Mouse (Mus musculus) limb, embryonic 13.5 days (tissue): ENCODE data around the gene Enox1. TPM values are rescaled to one million over a fixed set of nuclear protein-coding genes. Genes with fewer than 3 reads are reported as not detected.
A peak's percentile ranks its signal among the peaks of the same experiment; 100 is the strongest.

Experiments
- ATAC-seq: fragments of 200-750 bp; cut with Nextera tagmentation; 2 replicates; pipeline ENCODE4 v1.8.0; 2017; ENCODE audit warnings: low read depth, moderate number of reproducible peaks, moderate TSS enrichment; ENCODE audit not compliant: low FRiP score
- H3K27ac ChIP-seq: fragments of 300-500 bp; sonication (generic); 2 replicates; pipeline ENCODE4 v1.5.1; 2015; ENCODE audit warnings: inconsistent platforms, mild to moderate bottlenecking, moderate library complexity
- H3K27me3 ChIP-seq: fragments of 300-500 bp; sonication (generic); 2 replicates; pipeline ENCODE4 v1.6.1; 2015; ENCODE audit warnings: mild to moderate bottlenecking, inconsistent platforms
- H3K36me3 ChIP-seq: fragments of 300-500 bp; sonication (generic); 2 replicates; pipeline ENCODE4 v1.6.1; 2015; ENCODE audit warnings: inconsistent platforms, mild to moderate bottlenecking, moderate library complexity
- H3K4me1 ChIP-seq: fragments of 300-500 bp; sonication (generic); 2 replicates; pipeline ENCODE4 v1.6.1; 2015; ENCODE audit warnings: inconsistent platforms
- H3K4me2 ChIP-seq: fragments of 300-500 bp; sonication (generic); replicated peaks from 2 replicates; pipeline ENCODE4 v1.6.1; 2015; ENCODE audit warnings: inconsistent platforms, mild to moderate bottlenecking, moderate library complexity
- H3K4me3 ChIP-seq: fragments of 300-500 bp; sonication (generic); 2 replicates; pipeline ENCODE4 v1.5.1; 2015; ENCODE audit warnings: moderate library complexity, mild to moderate bottlenecking, inconsistent platforms
- H3K9ac ChIP-seq: fragments of 300-500 bp; sonication (generic); 2 replicates; pipeline ENCODE4 v1.6.1; 2015; ENCODE audit warnings: mild to moderate bottlenecking, inconsistent platforms
- H3K9me3 ChIP-seq: fragments of 300-500 bp; sonication (generic); 2 replicates; pipeline ENCODE4 v1.6.1; 2016; ENCODE audit warnings: inconsistent platforms
- WGBS: fragments of 180-500 bp; shearing (Covaris S2); methylation state at CpG from one replicate; pipeline ENCODE4 v1.1.7; 2015; 5-methylcytosine and 5-hydroxymethylcytosine counted together
- polyA plus RNA-seq: library from polyadenylated mRNA; unstranded; fragments of >200 nt; fragmentation: Nextera tagmentation; extraction: Ambion mirVana; gene quantifications from 2 replicates; pipeline ENCODE4 v1.2.1, GENCODE M21; 2015

The Enox1 gene
- polyA plus RNA-seq, 1 experiment from 2014 or later, result 18.9 TPM

DNA sequence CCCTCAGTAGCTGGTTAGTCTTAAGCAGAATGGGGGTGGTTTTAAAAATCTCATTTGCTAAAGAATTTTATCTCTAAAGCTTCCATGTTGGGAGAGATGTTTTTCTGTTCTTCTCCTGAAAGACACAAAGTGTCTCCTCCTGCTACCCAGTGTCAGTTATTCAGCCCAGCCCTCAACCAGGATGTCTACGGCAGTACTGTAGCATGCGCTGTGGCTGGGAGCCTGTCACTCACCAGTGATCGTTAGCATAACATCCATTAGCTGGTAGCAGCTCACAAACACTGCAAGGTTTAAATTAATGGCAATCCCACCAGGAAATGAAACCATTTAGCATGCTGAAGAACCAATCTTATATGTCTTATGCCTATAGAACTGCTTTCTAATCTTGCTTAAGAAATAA lies 511.5 kb downstream of the Enox1 start:
- H3K27me3 ChIP-seq, result no peaks in the 10 kb centered on the region; the same call in 1 of the 2 replicates
- H3K9ac ChIP-seq, result no peak overlapping the region
- no peak for ATAC-seq
- H3K4me1 ChIP-seq, result peaks cover 7% of the 10 kb centered on the region
- no peak overlapping the region for H3K4me2 ChIP-seq
- no peaks in the 10 kb centered on the region for H3K9me3 ChIP-seq
- no peak overlapping the region for H3K27ac ChIP-seq
- no peak overlapping the region for H3K4me3 ChIP-seq
- H3K36me3 ChIP-seq, result no peaks in the 10 kb centered on the region
- WGBS, result 31% methylated on average over 3 of the region's 3 CpGs

DNA sequence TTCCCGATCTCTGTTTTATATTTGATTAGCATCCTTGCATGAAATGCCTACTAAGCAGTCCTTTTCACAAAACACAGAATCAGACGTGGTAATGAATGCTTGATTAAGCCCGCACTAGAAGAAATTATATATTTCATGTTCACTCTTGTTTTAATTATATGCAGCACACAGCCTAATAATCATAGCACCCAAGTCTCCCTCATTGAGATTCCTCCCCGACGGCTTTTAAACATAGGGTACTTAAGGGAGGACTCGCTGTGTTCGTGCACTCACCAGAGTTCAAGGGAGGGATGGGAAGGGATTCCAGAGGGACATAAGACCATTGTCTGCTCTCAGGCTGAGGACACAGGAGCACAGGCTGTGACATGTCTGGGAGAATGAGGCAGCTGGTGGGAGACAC lies 512.9 kb downstream of the Enox1 start:
- no peaks in the 10 kb centered on the region; the same call in 1 of the 2 replicates for H3K27me3 ChIP-seq
- H3K4me3 ChIP-seq, result no peak overlapping the region
- 80% methylated on average over 7 of the region's 7 CpGs for WGBS
- H3K4me1 ChIP-seq, result peaks cover 11% of the 10 kb centered on the region
- no peaks in the 10 kb centered on the region for H3K9me3 ChIP-seq
- no peak overlapping the region for H3K4me2 ChIP-seq
- no peak overlapping the region for H3K9ac ChIP-seq
- no peak for ATAC-seq
- no peaks in the 10 kb centered on the region for H3K36me3 ChIP-seq
- no peak overlapping the region for H3K27ac ChIP-seq

DNA sequence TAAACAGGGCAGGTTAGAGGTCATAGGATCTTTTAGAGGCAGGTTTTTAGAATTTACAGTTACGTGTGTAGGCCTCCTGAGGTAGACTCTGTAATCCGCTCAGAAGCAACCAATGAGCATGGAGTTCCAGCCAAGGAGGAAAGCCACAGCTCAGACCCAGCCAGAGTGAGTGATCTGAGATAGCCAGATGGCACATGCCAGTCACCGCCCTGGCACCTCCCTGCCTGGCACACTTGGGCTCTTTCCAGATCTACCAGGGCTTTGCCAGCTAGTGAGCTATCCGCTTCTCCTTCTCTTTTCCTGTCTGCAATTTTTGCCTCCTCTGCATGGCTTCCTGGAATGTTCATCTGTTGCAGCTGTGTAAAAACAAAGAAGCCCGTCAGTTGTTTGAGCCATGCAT lies 514.4 kb downstream of the Enox1 start:
- no peak for ATAC-seq
- H3K4me3 ChIP-seq, result no peak overlapping the region
- H3K9ac ChIP-seq, result no peak overlapping the region
- 71% methylated on average over 5 of the region's 5 CpGs for WGBS
- H3K36me3 ChIP-seq, result no peaks in the 10 kb centered on the region
- no peaks in the 10 kb centered on the region for H3K9me3 ChIP-seq
- H3K27ac ChIP-seq, result no peak overlapping the region
- no peak overlapping the region for H3K4me2 ChIP-seq
- no peaks in the 10 kb centered on the region; the same call in 1 of the 2 replicates for H3K27me3 ChIP-seq
- H3K4me1 ChIP-seq, result peaks cover 11% of the 10 kb centered on the region

DNA sequence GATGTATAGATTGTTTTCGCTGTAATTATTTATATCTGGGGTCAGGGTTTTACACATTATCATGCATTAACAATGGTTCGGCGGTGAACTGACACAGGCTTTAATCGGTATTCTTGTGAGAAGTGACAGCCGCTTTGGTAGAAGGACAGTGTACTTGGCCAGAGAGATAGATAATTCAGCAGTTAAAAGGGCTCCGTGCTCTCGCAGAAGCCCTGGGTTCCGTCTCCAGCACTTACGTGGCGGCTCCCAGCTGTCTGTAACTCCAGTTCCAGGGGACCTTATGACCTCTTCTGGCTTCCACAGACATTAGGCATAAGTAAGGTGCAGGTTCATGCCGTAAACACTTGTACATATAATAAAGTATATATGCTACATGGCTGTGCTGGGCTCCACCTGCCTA lies 515.4 kb downstream of the Enox1 start:
- Histone ChIP-seq H3K4me2 (no peak overlapping the region), H3K4me3 (no peak overlapping the region), H3K27ac (no peak overlapping the region), H3K9ac (no peak overlapping the region), H3K9me3 (no peaks in the 10 kb centered on the region), H3K36me3 (no peaks in the 10 kb centered on the region), H3K27me3 (no peaks in the 10 kb centered on the region; the same call in 1 of the 2 replicates), H3K4me1 (peaks cover 11% of the 10 kb centered on the region)
- WGBS, result 55% methylated on average over 11 of the region's 11 CpGs
- ATAC-seq, result no peak

DNA sequence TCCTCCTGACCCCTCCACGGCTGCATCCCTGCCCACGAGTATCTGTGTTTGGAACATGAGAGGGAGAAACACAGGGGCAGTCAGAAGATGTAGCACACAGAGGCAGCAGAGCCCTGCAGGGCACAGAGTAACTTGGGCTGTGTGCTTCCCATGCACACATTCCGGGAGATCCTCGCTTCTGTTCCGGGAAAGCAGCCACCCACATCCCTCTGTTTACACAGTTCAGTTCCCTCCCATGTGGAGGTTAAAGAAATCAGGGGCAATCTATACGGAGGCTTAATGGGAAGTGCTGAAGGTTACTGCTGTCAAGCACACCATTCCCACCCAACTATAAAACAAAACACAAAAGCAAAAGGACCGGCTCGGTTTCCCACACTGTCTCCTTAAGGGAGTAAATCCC lies 516.6 kb downstream of the Enox1 start:
- Histone ChIP-seq H3K4me1 (peaks cover 20% of the 10 kb centered on the region), H3K27ac (no peak overlapping the region), H3K27me3 (no peaks in the 10 kb centered on the region; the same call in 1 of the 2 replicates), H3K4me3 (no peak overlapping the region), H3K36me3 (no peaks in the 10 kb centered on the region), H3K9me3 (no peaks in the 10 kb centered on the region), H3K9ac (no peak overlapping the region), H3K4me2 (no peak overlapping the region)
- ATAC-seq, result no peak
- 34% methylated on average over 8 of the region's 8 CpGs for WGBS

DNA sequence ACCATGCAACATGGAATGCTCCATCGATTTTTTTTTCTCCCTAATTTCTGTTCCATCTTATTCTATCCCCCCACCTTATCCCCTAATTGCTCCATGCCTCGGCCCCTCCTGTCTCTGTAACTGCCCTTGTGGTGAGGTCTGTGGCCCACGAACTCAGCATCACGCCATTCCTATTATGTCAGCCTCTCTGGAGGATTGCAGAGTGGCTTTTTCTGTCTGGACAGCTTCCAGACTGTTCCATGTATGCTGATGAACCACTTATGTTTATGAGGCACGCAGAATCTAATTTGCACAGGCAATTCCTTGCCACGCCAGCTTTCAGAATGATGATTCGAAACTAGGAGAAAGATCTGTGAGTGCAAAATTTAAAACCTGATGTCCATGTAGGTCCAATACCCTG lies 521.4 kb downstream of the Enox1 start:
- no peak overlapping the region for H3K4me2 ChIP-seq
- ATAC-seq, result no peak

DNA sequence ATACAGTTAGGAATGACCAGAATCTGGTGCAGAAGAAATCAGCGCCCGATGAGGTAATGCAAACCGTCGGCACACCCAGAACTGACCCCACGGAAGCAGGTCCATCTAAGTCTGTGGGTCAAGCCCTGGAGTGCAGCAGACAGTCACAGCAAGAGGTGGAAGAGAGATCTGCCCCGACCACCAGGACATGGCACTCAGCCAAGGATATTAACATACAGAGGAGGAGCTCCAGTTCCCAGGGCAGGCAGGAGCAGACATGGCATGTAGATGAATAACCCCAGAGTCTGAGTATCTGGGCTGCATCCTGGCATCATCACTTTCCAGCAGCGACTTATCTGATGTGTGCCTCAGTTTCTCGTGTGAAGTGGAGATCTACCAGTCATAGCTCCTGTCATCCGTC lies 523.3 kb downstream of the Enox1 start:
- peaks cover 13% of the 10 kb centered on the region for H3K4me1 ChIP-seq
- no peak overlapping the region for H3K9ac ChIP-seq
- 79% methylated on average over 9 of the region's 9 CpGs for WGBS
- H3K27ac ChIP-seq, result no peak overlapping the region
- no peak overlapping the region for H3K4me2 ChIP-seq
- H3K36me3 ChIP-seq, result no peaks in the 10 kb centered on the region
- no peaks in the 10 kb centered on the region for H3K9me3 ChIP-seq
- no peak for ATAC-seq
- H3K27me3 ChIP-seq, result no peaks in the 10 kb centered on the region
- H3K4me3 ChIP-seq, result no peak overlapping the region

More for the DNA sequence above, 521.4 kb downstream of the Enox1 start:
- WGBS, result 59% methylated on average over 7 of the region's 7 CpGs
- Histone ChIP-seq H3K4me3 (no peak overlapping the region), H3K36me3 (no peaks in the 10 kb centered on the region), H3K4me1 (peaks cover 18% of the 10 kb centered on the region), H3K9me3 (no peaks in the 10 kb centered on the region), H3K27ac (no peak overlapping the region), H3K27me3 (no peaks in the 10 kb centered on the region; the same call in 1 of the 2 replicates), H3K9ac (no peak overlapping the region)

DNA sequence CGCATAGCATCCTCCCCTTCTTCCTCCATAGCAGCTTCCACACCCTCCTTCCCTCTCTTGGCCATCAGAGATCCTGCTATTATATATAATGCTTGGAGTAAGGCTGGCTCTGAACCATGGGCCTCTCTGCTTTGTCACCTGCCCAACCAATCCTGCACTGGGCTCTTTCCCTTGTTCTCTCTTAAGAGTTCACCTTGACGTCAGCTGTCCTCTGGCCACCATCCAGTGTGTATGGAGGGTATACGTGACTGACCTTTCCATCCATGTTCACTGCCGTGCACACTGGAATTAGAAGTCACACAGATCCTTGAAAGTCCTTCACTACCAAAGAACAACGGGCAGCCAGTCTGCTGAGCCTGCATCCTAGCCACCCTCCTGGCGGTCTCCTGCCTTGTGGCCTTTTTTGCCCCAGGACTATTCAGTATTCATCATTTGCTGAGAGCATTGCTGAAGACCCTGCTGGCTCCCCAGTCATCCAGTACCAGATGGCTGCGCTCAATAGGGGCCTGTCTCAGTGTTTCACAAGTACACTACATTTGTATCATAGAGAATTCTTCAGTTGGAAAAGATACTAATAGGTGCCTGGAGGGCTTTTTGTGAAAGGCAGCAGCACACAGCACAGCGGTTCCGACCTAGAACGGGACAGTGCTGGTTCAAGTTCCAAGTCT lies 526.5 kb downstream of the Enox1 start:
- Histone ChIP-seq H3K4me3 (no peak overlapping the region), H3K4me1 (peaks cover 5% of the 10 kb centered on the region), H3K4me2 (no peak overlapping the region), H3K36me3 (no peaks in the 10 kb centered on the region), H3K27ac (no peak overlapping the region), H3K9me3 (no peaks in the 10 kb centered on the region), H3K9ac (no peak overlapping the region), H3K27me3 (no peaks in the 10 kb centered on the region)
- WGBS, result 93% methylated on average over 10 of the region's 10 CpGs
- no peak for ATAC-seq

DNA sequence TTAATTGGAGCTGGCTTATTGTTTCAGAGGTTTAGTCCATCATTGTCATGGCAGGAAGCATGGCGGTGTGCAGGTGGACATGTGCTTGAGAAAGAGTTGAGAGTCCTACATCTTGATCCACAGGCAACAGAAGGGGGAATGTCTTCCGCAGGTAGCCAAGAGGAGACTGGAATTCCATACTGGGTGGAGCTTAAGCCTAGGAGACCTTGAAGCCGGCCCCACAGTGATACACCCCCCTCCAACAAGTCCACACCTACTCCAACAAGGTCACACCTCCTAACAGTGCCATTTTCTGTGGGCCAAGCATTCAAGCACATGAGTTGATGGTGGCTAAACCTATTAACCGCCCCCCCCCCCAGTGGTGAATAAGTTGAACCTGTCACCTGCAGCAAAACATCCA lies 533.3 kb downstream of the Enox1 start:
- 94% methylated on average over 4 of the region's 4 CpGs for WGBS
- ATAC-seq, result no peak

DNA sequence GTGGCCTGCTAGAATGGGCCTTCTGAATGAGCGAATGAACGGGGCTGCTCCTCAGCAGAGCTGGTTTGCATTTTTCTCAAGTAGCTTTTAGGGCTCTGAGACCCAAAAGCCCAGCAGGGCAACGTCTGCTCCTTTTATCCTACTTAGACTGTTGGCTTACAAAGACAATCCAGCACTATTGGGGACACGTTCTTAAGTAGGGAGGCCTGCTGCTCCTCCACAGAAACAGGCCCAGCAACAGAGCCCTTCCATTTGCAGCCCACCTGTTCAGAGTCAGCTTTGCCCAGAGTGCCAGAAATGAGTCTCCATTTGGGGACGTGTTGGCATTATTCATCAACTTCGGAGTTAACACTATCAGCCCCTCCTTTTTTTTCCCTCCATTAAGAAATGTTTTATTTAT lies 548.4 kb downstream of the Enox1 start:
- H3K27me3 ChIP-seq, result peaks cover 10% of the 10 kb centered on the region
- H3K4me1 ChIP-seq, result peaks cover 14% of the 10 kb centered on the region
- 60% methylated on average over 6 of the region's 6 CpGs for WGBS
- no peak overlapping the region for H3K9ac ChIP-seq
- H3K36me3 ChIP-seq, result no peaks in the 10 kb centered on the region
- H3K4me2 ChIP-seq, result no peak overlapping the region
- no peak overlapping the region for H3K27ac ChIP-seq
- no peak overlapping the region for H3K4me3 ChIP-seq
- peaks cover 3% of the 10 kb centered on the region; the same call in 1 of the 2 replicates for H3K9me3 ChIP-seq
- ATAC-seq, result no peak

More for the DNA sequence above, 533.3 kb downstream of the Enox1 start:
- H3K9ac ChIP-seq, result no peak overlapping the region
- no peaks in the 10 kb centered on the region for H3K4me1 ChIP-seq
- no peaks in the 10 kb centered on the region for H3K9me3 ChIP-seq
- H3K4me2 ChIP-seq, result no peak overlapping the region
- H3K27ac ChIP-seq, result no peak overlapping the region
- H3K36me3 ChIP-seq, result no peaks in the 10 kb centered on the region
- no peaks in the 10 kb centered on the region for H3K27me3 ChIP-seq
- H3K4me3 ChIP-seq, result no peak overlapping the region

DNA sequence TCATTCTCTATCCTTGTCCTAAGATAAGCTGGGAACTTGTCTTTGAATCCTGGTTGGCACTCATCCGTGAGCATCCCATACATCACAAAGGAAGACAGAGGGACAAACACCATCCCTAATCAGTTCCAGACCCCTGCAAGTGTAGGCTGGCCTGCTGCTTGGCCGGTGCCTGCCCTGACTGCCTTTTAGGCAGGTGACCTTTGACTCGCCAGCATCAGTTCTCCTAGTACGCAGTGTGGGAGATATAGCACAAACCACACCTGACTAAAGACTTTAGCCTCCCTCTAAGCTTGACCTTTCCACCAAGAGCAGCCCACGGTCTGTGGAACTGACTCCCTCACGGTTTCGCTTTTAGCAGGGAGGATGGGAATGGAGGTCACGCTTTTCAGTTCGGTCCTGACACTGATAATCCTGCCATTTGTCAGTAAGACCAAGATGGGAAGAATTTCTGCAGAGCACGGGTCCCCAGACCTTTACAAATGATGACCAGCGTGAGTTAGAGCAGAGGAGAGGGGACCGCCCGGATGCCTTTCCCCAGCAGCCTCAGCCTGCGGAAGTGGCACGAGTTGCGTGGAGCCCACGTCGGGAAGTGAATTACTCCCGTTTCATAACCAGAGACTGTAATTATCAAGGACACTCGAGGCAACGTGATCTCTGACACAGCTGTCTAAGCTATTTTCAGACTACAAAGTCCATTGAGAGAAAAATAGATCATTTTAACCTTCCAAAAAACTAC lies 550.1 kb downstream of the Enox1 start:
- no peak for ATAC-seq
- Histone ChIP-seq H3K36me3 (no peaks in the 10 kb centered on the region), H3K27ac (no peak overlapping the region), H3K9me3 (peaks cover 3% of the 10 kb centered on the region; the same call in 1 of the 2 replicates), H3K4me1 (peaks cover 14% of the 10 kb centered on the region), H3K27me3 (peaks cover 10% of the 10 kb centered on the region), H3K9ac (no peak overlapping the region), H3K4me3 (peak overlapping the region; percentile 27), H3K4me2 (peak overlapping the region; percentile 59)
- 28% methylated on average over 21 of the region's 21 CpGs for WGBS

DNA sequence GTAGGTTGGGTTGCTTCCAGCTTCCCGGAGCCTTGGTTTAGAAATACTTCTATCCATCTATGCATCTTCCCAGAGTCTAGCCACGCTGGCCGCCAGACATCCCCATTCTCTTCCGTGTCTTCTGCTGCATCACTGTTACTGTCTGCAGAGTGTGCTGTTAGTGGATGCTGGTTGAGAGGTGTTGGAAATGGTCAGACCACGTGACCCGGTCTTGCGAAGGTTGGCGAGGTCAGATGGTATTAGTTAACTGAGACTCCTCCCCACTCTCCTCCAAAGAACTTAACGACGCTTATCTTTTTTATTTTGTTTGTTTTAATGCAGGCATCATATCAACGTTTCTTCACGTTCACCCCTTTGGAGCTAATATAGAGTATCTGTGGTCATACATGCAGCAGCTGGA lies 550.7 kb downstream of the Enox1 start:
- Histone ChIP-seq H3K36me3 (no peaks in the 10 kb centered on the region), H3K27me3 (peaks cover 10% of the 10 kb centered on the region), H3K4me2 (peak overlapping the region; percentile 59), H3K4me1 (peaks cover 14% of the 10 kb centered on the region), H3K27ac (no peak overlapping the region), H3K9ac (no peak overlapping the region), H3K4me3 (peak overlapping the region; percentile 27), H3K9me3 (peaks cover 3% of the 10 kb centered on the region; the same call in 1 of the 2 replicates)
- 29% methylated on average over 12 of the region's 12 CpGs for WGBS
- ATAC-seq, result no peak
